Mouse (Mus musculus) bone marrow macrophage, adult 2 months (primary cell): ENCODE results near the gene Tbxa2r. TPM values are rescaled to one million over a fixed set of nuclear protein-coding genes. Genes with fewer than 3 reads are reported as not detected.

Experiments
- H3K27ac ChIP-seq: 2 replicates; pipeline ENCODE4 v1.5.1; 2012; ENCODE audit warnings: low read depth, low read length; ENCODE audit not compliant: insufficient read depth
- H3K4me1 ChIP-seq: 2 replicates; pipeline ENCODE4 v1.6.1; 2012; ENCODE audit warnings: low read length; ENCODE audit not compliant: control insufficient read depth, insufficient read depth
- H3K4me3 ChIP-seq: 2 replicates; pipeline ENCODE4 v1.5.1; 2012; ENCODE audit warnings: mild to moderate bottlenecking, low read length, moderate library complexity; ENCODE audit not compliant: insufficient read depth
- CTCF ChIP-seq: IDR thresholded peaks from 2 replicates; pipeline ENCODE4 v1.5.1; 2012; ENCODE audit warnings: low read depth, mild to moderate bottlenecking, low read length, moderate library complexity
- POLR2A ChIP-seq: IDR thresholded peaks from 2 replicates; pipeline ENCODE4 v1.6.1; 2012; ENCODE audit warnings: mild to moderate bottlenecking, low read depth, low read length, borderline replicate concordance
- polyA plus RNA-seq: library from polyadenylated mRNA; stranded (reverse); fragments of >200 nt; gene quantifications from 2 replicates; pipeline ENCODE4 v1.2.4, GENCODE M21; 2012; ENCODE audit not compliant: missing spikeins, insufficient read depth, insufficient read length

Gene Tbxa2r
- polyA plus RNA-seq, 1 experiment, result not detected

GRCm38 (mm10) chr10:81341333-81341949, 12.9 kb downstream of the Tbxa2r start:
- Histone ChIP-seq H3K4me3 (no peak overlapping the region), H3K4me1 (peaks cover 3% of the 10 kb centered on the region; the same call in 1 of the 2 replicates), H3K27ac (no peak overlapping the region)
- TF ChIP-seq CTCF (peak; percentile 78), POLR2A (no peak)

- Histone ChIP-seq H3K4me3 (peak within 1 kb of the TSS; percentile 60), H3K27ac (no peak within 1 kb of the TSS), H3K4me1 (peaks cover 3% of the 10 kb centered on the region; the same call in 1 of the 2 replicates)
- TF ChIP-seq CTCF, result no peak
- no peak for TF ChIP-seq POLR2A
Measured at GRCm38 (mm10) chr10:81342686-81343505, 14.4 kb downstream of the Tbxa2r start, which contains the start of gene Gipc3. Gene Gipc3 (minus strand): TSS chr10:81343266.

- Histone ChIP-seq H3K4me3 (no peak overlapping the region), H3K4me1 (peaks cover 3% of the 10 kb centered on the region; the same call in 1 of the 2 replicates), H3K27ac (no peak overlapping the region)
- TF ChIP-seq POLR2A (no peak), CTCF (no peak)
Measured at GRCm38 (mm10) chr10:81344421-81345161, 16.1 kb downstream of the Tbxa2r start.

GRCm38 (mm10) chr10:81345162-81345534, 16.6 kb downstream of the Tbxa2r start:
- TF ChIP-seq POLR2A, result no peak
- TF ChIP-seq CTCF, result no peak
- H3K4me1 ChIP-seq, result peaks cover 3% of the 10 kb centered on the region; the same call in 1 of the 2 replicates
- H3K4me3 ChIP-seq, result no peak overlapping the region
- H3K27ac ChIP-seq, result no peak overlapping the region

- TF ChIP-seq CTCF, result no peak
- no peak for TF ChIP-seq POLR2A
- no peak overlapping the region for H3K4me3 ChIP-seq
Measured at GRCm38 (mm10) chr10:81346453-81347067, 18.0 kb downstream of the Tbxa2r start.

GRCm38 (mm10) chr10:81349146-81349545, 20.6 kb downstream of the Tbxa2r start:
- TF ChIP-seq CTCF (no peak), POLR2A (no peak)
- Histone ChIP-seq H3K27ac (0 out of 2 replicates have a peak overlapping the region, but pooled peaks have one; percentile 62), H3K4me3 (peak overlapping the region; percentile 93), H3K4me1 (peaks cover 22% of the 10 kb centered on the region)

More at GRCm38 (mm10) chr10:81346453-81347067, 18.0 kb downstream of the Tbxa2r start:
- Histone ChIP-seq H3K4me1 (peaks cover 10% of the 10 kb centered on the region), H3K27ac (no peak overlapping the region)

GRCm38 (mm10) chr10:81349961-81350350, 21.4 kb downstream of the Tbxa2r start:
- H3K4me1 ChIP-seq, result peaks cover 28% of the 10 kb centered on the region
- no peak for TF ChIP-seq CTCF
- TF ChIP-seq POLR2A, result no peak

GRCm38 (mm10) chr10:81350351-81351063, 22.0 kb downstream of the Tbxa2r start, which contains the start of gene Hmg20b:
Gene Hmg20b (minus strand): TSS chr10:81350480.
- Histone ChIP-seq H3K27ac (peak within 1 kb of the TSS; percentile 62), H3K4me1 (peaks cover 33% of the 10 kb centered on the region), H3K4me3 (peak within 1 kb of the TSS; percentile 93)
- no peak for TF ChIP-seq POLR2A
- peak; percentile 98 for TF ChIP-seq CTCF

More at GRCm38 (mm10) chr10:81349961-81350350, 21.4 kb downstream of the Tbxa2r start:
- H3K4me3 ChIP-seq, result peak overlapping the region; percentile 93
- peak overlapping the region; percentile 62 for H3K27ac ChIP-seq
